Mouse (Mus musculus) liver, postnatal 0 days (tissue): ENCODE data around the gene Atg2b. TPM values are rescaled to one million over a fixed set of nuclear protein-coding genes. Genes with fewer than 3 reads are reported as not detected.

Experiments
- ATAC-seq: fragments of 200-750 bp; cut with Nextera tagmentation; 2 replicates; pipeline ENCODE4 v1.8.0; 2017; ENCODE audit warnings: mild to moderate bottlenecking, moderate library complexity
- DNase-seq: peaks from one replicate; pipeline ENCODE4 v3.0.0-alpha.2; 2016
- H3K27ac ChIP-seq: fragments of 300-500 bp; sonication (generic); 2 replicates; pipeline ENCODE4 v1.5.1; 2014; ENCODE audit warnings: antibody characterized with exemption, moderate library complexity, mild to moderate bottlenecking, low read depth
- H3K27me3 ChIP-seq: fragments of 300-500 bp; sonication (generic); 2 replicates; pipeline ENCODE4 v1.6.1; 2014; ENCODE audit warnings: low read length, control low read depth, mixed read lengths; ENCODE audit not compliant: insufficient read depth
- H3K36me3 ChIP-seq: fragments of 300-500 bp; sonication (generic); replicated peaks from 2 replicates; pipeline ENCODE4 v1.6.1; 2014; ENCODE audit warnings: mild to moderate bottlenecking, control low read depth, low read length, moderate library complexity, mixed read lengths; ENCODE audit not compliant: insufficient read depth
- H3K4me1 ChIP-seq: fragments of 300-500 bp; sonication (generic); 2 replicates; pipeline ENCODE4 v1.6.1; 2014; ENCODE audit warnings: antibody characterized with exemption, mild to moderate bottlenecking, control low read depth; ENCODE audit not compliant: insufficient read depth
- H3K4me2 ChIP-seq: fragments of 300-500 bp; sonication (generic); 2 replicates; pipeline ENCODE4 v1.6.1; 2014; ENCODE audit warnings: low read depth, mild to moderate bottlenecking, low read length, moderate library complexity, mixed read lengths
- H3K4me3 ChIP-seq: fragments of 300-500 bp; sonication (generic); 2 replicates; pipeline ENCODE4 v1.5.1; 2014; ENCODE audit warnings: low read depth, low read length
- H3K9ac ChIP-seq: fragments of 300-500 bp; sonication (generic); replicated peaks from 2 replicates; pipeline ENCODE4 v1.6.1; 2014; ENCODE audit warnings: mild to moderate bottlenecking, moderate library complexity
- H3K9me3 ChIP-seq: fragments of 300-500 bp; sonication (generic); 2 replicates; pipeline ENCODE4 v1.6.1; 2016; ENCODE audit warnings: mild to moderate bottlenecking, control low read depth, low read length, mixed read lengths
- CTCF ChIP-seq: sonication (generic); IDR thresholded peaks from 2 replicates; pipeline ENCODE4 v1.5.1; 2016; ENCODE audit warnings: antibody characterized with exemption, low read depth
- EP300 ChIP-seq: IDR thresholded peaks from 2 replicates; pipeline ENCODE4 v1.6.1; 2016; ENCODE audit warnings: antibody characterized with exemption, low read depth, mild to moderate bottlenecking
- WGBS: fragments of 180-500 bp; shearing (Covaris S2); extraction: QIAGEN DNeasy Blood & Tissue Kit; methylation state at CpG from one replicate; pipeline ENCODE4 v1.1.7; 2014; ENCODE audit not compliant: insufficient replicate concordance; 5-methylcytosine and 5-hydroxymethylcytosine counted together
- polyA plus RNA-seq: library from polyadenylated mRNA; unstranded; fragments of >200 nt; fragmentation: Nextera tagmentation; extraction: Ambion mirVana; gene quantifications from 2 replicates; pipeline ENCODE4 v1.2.1, GENCODE M21; 2015

The Atg2b gene
- polyA plus RNA-seq, 1 experiment from 2014 or later, result 4.0 TPM

DNA sequence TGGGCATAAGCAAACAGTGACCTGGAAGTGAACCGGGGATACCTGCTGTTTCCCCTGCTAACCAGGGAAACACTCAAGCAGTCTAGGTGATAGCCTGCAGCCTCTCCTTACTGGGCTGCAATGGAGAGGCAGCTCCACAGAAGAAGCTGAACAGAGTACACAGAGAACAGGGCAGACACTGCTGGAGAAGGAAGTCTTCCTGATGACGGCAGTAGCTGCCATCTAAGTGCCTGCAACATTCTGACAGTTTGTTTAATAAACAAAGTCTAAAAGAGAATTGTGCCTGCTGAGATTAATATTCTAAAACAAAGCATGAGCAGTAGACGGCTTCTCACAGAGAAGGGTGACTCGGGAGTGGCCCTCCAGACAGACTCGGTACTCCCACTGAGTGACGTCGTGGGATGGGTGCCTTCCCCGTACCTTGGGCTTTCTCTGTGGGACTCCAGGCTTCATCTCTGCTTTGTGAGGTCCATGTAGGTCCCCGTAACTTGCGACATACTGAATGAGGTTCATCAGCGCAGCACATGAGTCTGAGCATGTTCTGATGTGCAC lies 42.2 kb downstream of the Atg2b start:
- DNase-seq (no peak), ATAC-seq (no peak)
- Histone ChIP-seq H3K27me3 (no peaks in the 10 kb centered on the region), H3K4me3 (no peak overlapping the region), H3K27ac (no peak overlapping the region), H3K9me3 (no peaks in the 10 kb centered on the region), H3K36me3 (peaks cover 95% of the 10 kb centered on the region), H3K4me2 (no peak overlapping the region), H3K9ac (no peak overlapping the region), H3K4me1 (no peaks in the 10 kb centered on the region)
- no peak for TF ChIP-seq EP300
- TF ChIP-seq CTCF, result no peak
- 89% methylated on average over 11 of the region's 11 CpGs for WGBS

DNA sequence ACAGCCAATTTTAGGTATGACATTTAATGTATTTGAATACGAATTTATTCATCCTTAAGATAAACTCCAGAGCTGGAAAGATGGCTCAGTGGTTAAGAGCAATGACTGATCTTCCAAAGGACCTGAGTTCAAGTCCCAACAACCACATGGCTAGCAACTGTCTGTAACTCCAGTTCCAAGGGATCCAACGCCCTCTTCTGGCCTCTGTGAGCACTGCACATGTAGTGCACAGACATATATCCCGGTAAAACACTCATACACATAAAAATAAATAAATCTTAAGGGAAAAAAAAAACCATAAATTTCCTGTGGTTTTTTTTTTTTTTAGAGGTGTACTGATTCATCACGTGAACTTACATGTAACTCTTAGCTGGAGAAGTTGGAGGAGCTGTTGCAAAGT lies 47.5 kb downstream of the Atg2b start:
- H3K9me3 ChIP-seq, result no peaks in the 10 kb centered on the region
- H3K27ac ChIP-seq, result no peak overlapping the region
- no peak overlapping the region for H3K9ac ChIP-seq
- no peaks in the 10 kb centered on the region for H3K27me3 ChIP-seq
- WGBS, result 72% methylated on average over 4 of the region's 4 CpGs
- DNase-seq (no peak), ATAC-seq (no peak)
- H3K4me1 ChIP-seq, result no peaks in the 10 kb centered on the region
- no peak overlapping the region for H3K4me3 ChIP-seq
- H3K36me3 ChIP-seq, result peaks cover 86% of the 10 kb centered on the region
- no peak overlapping the region for H3K4me2 ChIP-seq
- TF ChIP-seq EP300, result no peak
- TF ChIP-seq CTCF, result peak; percentile 29; the same call in 1 of the 2 replicates

DNA sequence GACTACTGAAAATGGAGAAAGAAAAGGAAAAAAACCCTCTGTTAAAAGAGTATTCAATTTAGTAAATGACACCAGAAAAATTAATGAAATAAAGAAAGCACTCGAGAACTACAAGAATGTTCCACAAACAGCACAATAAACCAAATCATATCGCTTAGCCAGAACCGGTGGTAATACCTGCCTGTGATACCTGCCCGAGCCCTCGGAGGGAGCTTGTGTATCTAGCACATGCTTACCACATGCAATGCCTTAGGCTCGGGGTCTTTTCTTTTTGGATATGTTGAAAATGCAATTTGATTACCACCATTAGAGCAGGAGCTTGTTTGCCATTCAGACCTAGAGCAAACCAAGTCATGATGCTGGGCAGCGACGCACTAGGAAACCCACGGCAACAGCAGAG lies 48.5 kb downstream of the Atg2b start:
- ATAC-seq, result no peak

DNA sequence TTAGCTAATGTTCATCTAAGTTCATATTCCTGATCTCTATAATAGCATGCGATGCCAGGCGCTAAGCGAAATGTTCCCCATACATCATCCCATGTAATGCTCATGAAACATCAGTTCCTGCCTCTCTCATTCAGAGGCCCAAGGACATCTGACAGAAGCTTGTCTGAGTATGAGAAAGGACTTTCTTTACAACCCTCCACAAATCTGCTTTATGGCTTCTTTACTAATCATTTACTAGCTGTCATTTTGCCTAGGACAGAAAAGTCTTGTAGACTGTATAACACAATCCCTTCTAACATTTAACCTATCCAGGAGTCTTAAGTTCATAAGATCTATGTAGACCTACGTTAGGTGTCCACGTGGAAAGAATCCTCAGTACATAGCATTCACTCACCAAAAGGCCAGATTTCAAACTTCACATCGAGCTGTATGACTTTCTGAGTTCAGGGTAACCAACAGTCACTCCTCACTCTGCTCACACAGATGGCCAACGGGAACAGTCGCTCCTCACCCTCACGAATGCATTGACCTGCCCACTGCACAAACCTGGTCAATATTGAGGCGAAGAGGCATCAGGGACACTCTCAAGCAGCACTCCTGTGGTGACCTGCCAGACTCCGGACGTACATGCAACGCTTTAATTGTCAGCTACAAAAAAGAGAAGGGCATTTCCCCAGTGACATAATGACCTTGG lies 50.5 kb downstream of the Atg2b start:
- no peak overlapping the region for H3K27ac ChIP-seq
- H3K4me3 ChIP-seq, result no peak overlapping the region
- H3K36me3 ChIP-seq, result peaks cover 56% of the 10 kb centered on the region
- no peaks in the 10 kb centered on the region for H3K27me3 ChIP-seq
- no peak for DNase-seq
- WGBS, result 91% methylated on average over 13 of the region's 13 CpGs
- no peak for TF ChIP-seq EP300
- TF ChIP-seq CTCF, result no peak
- ATAC-seq, result no peak
- no peak overlapping the region for H3K4me2 ChIP-seq
- no peaks in the 10 kb centered on the region for H3K4me1 ChIP-seq
- no peaks in the 10 kb centered on the region for H3K9me3 ChIP-seq
- H3K9ac ChIP-seq, result no peak overlapping the region

More for the DNA sequence above, 48.5 kb downstream of the Atg2b start:
- no peak overlapping the region for H3K4me3 ChIP-seq
- no peak for TF ChIP-seq EP300
- TF ChIP-seq CTCF, result no peak
- H3K36me3 ChIP-seq, result peaks cover 77% of the 10 kb centered on the region
- no peak overlapping the region for H3K27ac ChIP-seq
- H3K9me3 ChIP-seq, result no peaks in the 10 kb centered on the region
- H3K4me2 ChIP-seq, result no peak overlapping the region
- no peak for DNase-seq
- no peaks in the 10 kb centered on the region for H3K27me3 ChIP-seq
- H3K4me1 ChIP-seq, result no peaks in the 10 kb centered on the region
- 93% methylated on average over 9 of the region's 9 CpGs for WGBS
- H3K9ac ChIP-seq, result no peak overlapping the region

DNA sequence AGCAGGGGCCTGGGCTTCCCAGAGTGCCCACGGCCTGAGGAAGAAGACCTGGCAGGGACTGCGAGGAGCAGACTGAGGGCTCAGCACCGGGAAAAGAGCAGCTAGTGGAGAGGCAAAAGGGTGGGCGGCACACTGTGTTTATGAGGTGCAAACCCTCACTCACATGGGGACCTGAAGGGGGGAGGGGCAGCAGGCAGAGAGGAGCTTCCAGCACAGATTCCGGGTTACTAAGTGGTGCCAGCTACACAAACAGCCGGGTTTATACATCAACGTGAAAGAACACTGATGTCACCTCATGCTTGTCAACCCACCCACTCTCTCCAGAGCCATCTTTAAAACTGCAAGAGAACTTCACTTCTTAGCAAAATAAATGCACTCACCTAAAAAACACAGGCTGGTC lies 59.2 kb downstream of the Atg2b start:
- Histone ChIP-seq H3K4me2 (no peak overlapping the region), H3K27me3 (no peaks in the 10 kb centered on the region), H3K27ac (no peak overlapping the region), H3K9me3 (no peaks in the 10 kb centered on the region), H3K36me3 (peaks cover 63% of the 10 kb centered on the region), H3K4me1 (no peaks in the 10 kb centered on the region), H3K4me3 (no peak overlapping the region), H3K9ac (no peak overlapping the region)
- DNase-seq (no peak), ATAC-seq (no peak)
- TF ChIP-seq EP300 (no peak), CTCF (no peak)
- WGBS, result 77% methylated on average over 7 of the region's 7 CpGs

DNA sequence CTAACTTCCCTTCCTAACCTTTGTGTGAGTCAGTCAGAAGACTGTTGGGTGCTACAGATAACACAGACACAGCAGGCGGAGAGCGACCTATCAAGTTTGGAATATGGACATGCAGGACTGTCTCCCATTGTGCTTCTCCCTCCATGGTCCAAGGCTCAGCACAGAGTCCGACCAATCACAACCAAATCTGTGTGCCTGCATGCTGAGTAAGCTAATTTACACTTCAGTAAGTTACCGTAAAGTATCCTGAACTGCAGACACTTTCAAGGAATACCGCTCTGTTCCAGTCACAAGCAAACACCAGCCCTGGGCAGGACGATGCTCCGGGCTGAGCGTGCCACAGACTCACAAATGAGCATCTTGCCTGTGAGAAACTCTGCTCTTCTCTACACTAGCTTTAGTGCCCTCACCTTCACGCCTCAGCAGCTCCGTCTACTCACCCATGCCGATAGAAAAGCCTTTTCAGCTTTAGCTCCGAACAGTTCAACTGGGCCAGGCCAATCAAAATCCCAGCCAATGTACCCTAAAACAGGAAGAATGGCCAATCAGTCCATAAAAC lies 62.0 kb downstream of the Atg2b start:
- TF ChIP-seq EP300, result no peak
- no peak for TF ChIP-seq CTCF
- Histone ChIP-seq H3K36me3 (peaks cover 73% of the 10 kb centered on the region), H3K27me3 (no peaks in the 10 kb centered on the region), H3K9ac (no peak overlapping the region), H3K4me3 (no peak overlapping the region), H3K4me1 (no peaks in the 10 kb centered on the region), H3K27ac (no peak overlapping the region), H3K9me3 (no peaks in the 10 kb centered on the region), H3K4me2 (no peak overlapping the region)
- ATAC-seq, result no peak
- WGBS, result 86% methylated on average over 12 of the region's 12 CpGs
- DNase-seq, result no peak
